Mouse (Mus musculus): ENCODE data around the gene Ankrd36. TPM values are rescaled to one million over a fixed set of nuclear protein-coding genes. Genes with fewer than 3 reads are reported as not detected.
A peak's percentile ranks its signal among the peaks of the same experiment; 100 is the strongest.

The Ankrd36 gene
- polyA plus RNA-seq, 1 experiment from 2014 or later: 0.96 TPM

DNA sequence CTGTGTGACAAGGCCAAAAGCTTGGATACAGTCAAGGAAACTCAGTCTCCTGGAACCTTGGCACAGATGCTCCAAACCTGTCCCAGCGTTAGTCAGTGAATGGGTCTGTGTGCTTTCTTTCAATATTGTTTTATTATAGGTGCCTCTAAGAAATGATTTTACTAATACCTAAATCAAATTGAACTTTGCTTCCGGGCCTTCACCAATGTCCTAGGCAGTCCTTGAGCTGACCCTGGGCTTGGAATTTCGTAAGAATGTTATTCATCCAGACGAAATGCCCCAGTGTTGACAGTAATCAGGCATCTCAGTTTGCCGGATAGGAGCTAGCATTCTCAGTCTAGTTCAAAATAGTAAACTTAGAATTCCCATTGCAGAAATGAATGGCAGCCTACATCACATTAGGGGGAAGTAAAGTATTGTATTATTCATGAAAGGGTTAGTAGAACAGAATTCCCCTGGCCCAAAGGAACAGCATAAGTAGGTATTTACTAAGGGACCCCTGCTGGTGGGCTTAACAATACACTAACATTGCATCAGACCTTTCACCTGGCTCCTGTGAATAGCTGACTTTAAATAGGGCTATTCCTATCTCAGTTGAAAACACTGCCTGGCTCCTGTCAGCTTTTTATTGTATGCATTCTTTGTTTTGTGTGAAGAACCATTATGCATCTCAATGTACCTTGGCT is 132.9 kb downstream of the Ankrd36 start:
- Histone ChIP-seq H3K9me3 (replicated peaks; ENCODE audit: control insufficient read depth, low read length) (no peaks in the 10 kb centered on the region), H3K4me2 (no peak overlapping the region), H3K4me3 (ENCODE audit: low read depth, low read length) (no peak overlapping the region), H3K27me3 (ENCODE audit: control insufficient read depth, insufficient read depth, low read length) (no peaks in the 10 kb centered on the region), H3K9ac (ENCODE audit: low read depth, low read length) (no peak overlapping the region), H3K36me3 (ENCODE audit: control insufficient read depth, insufficient read depth, low read length) (peaks cover 8% of the 10 kb centered on the region), H3K4me1 (ENCODE audit: control insufficient read depth, insufficient read depth, low read length) (peaks cover 8% of the 10 kb centered on the region), H3K27ac (ENCODE audit: low read depth, low read length) (no peak overlapping the region)
- ATAC-seq (replicated peaks; ENCODE audit: insufficient number of reproducible peaks, low FRiP score, low TSS enrichment): no peak
- WGBS (ENCODE audit: insufficient replicate concordance): 61% methylated on average over 5 of the region's 5 CpGs

DNA sequence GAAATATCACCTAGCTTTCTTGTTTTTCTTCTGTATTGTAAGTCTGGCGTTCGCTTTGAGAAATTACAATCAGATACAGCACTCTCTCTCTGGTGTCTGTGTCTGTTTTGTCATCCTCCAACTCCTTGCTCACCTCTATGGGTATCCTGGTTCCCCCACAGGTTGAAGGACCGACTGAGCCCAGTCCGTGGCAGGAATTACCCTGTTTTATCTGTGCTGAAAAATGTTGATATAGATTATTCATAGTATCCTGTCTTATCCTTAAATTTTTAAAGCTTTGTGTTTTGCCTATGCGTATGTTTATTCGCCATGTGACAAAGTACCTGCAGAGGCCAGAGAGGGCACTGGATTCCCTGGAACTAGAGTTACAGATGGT is 133.5 kb downstream of the Ankrd36 start:
- Histone ChIP-seq H3K4me2 (no peak overlapping the region), H3K4me1 (ENCODE audit: control insufficient read depth, insufficient read depth, low read length) (peaks cover 8% of the 10 kb centered on the region), H3K4me3 (ENCODE audit: low read depth, low read length) (no peak overlapping the region), H3K9ac (ENCODE audit: low read depth, low read length) (no peak overlapping the region), H3K27me3 (ENCODE audit: control insufficient read depth, insufficient read depth, low read length) (no peaks in the 10 kb centered on the region), H3K9me3 (replicated peaks; ENCODE audit: control insufficient read depth, low read length) (no peaks in the 10 kb centered on the region), H3K27ac (ENCODE audit: low read depth, low read length) (no peak overlapping the region), H3K36me3 (ENCODE audit: control insufficient read depth, insufficient read depth, low read length) (peaks cover 8% of the 10 kb centered on the region)
- WGBS (ENCODE audit: insufficient replicate concordance): 90% methylated on average over 6 of the region's 6 CpGs
- ATAC-seq (replicated peaks; ENCODE audit: insufficient number of reproducible peaks, low FRiP score, low TSS enrichment): no peak

DNA sequence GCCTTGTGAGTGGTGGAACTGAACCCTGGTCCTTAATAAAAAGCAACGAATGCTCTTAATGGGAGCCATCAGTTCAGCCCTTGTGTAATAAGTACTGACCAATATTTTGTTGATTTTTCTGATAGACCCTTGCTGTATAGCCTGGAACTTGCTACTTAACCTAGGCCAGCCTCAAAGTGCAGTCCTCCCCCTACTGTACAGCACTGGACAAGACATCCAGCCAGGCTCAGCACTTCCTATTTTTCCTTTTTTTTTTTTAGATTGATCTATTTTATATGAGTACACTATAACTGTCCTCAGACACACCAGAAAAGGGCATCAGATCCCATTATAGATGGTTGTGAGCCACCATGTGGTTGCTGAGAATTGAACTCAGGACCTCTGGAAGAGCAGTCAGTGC is 133.9 kb downstream of the Ankrd36 start:
- no peak overlapping the region for H3K4me2 ChIP-seq
- WGBS (ENCODE audit: insufficient replicate concordance): 91% methylated on average over 1 of the region's 1 CpGs
- no peak for ATAC-seq (replicated peaks; ENCODE audit: insufficient number of reproducible peaks, low FRiP score, low TSS enrichment)
- H3K4me3 ChIP-seq (ENCODE audit: low read depth, low read length): no peak overlapping the region
- H3K27me3 ChIP-seq (ENCODE audit: control insufficient read depth, insufficient read depth, low read length): no peaks in the 10 kb centered on the region
- peaks cover 8% of the 10 kb centered on the region for H3K4me1 ChIP-seq (ENCODE audit: control insufficient read depth, insufficient read depth, low read length)
- H3K9ac ChIP-seq (ENCODE audit: low read depth, low read length): no peak overlapping the region
- peaks cover 8% of the 10 kb centered on the region for H3K36me3 ChIP-seq (ENCODE audit: control insufficient read depth, insufficient read depth, low read length)
- no peaks in the 10 kb centered on the region for H3K9me3 ChIP-seq (replicated peaks; ENCODE audit: control insufficient read depth, low read length)
- H3K27ac ChIP-seq (ENCODE audit: low read depth, low read length): no peak overlapping the region

DNA sequence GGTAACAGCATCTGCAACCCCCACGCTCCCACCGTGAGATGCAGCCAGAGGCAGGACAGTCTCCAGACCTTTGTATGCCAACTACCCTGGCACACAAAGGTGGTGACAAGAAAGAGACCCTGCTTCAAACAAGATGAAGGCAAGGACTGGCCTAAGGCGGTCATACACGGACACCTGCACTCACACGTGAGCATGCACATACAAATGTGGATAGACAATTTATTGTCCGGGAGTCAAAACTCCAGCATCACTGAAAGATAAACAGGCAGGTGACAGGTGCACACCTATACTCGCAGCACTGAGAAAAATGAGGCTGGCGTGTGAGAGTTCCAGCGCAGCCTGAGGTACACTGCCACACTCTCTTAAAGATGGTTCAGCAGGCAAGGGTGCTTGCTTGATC is 136.5 kb downstream of the Ankrd36 start:
- H3K4me3 ChIP-seq (ENCODE audit: low read depth, low read length): peak overlapping the region; percentile 98; the same call in 1 of the 2 replicates
- H3K9ac ChIP-seq (ENCODE audit: low read depth, low read length): no peak overlapping the region
- H3K36me3 ChIP-seq (ENCODE audit: control insufficient read depth, insufficient read depth, low read length): peaks cover 8% of the 10 kb centered on the region
- peaks cover 8% of the 10 kb centered on the region for H3K4me1 ChIP-seq (ENCODE audit: control insufficient read depth, insufficient read depth, low read length)
- no peaks in the 10 kb centered on the region for H3K27me3 ChIP-seq (ENCODE audit: control insufficient read depth, insufficient read depth, low read length)
- peak overlapping the region; percentile 82 for H3K4me2 ChIP-seq
- H3K27ac ChIP-seq (ENCODE audit: low read depth, low read length): no peak overlapping the region
- H3K9me3 ChIP-seq (replicated peaks; ENCODE audit: control insufficient read depth, low read length): no peaks in the 10 kb centered on the region
- ATAC-seq (replicated peaks; ENCODE audit: insufficient number of reproducible peaks, low FRiP score, low TSS enrichment): no peak
- whole genome bisulfite sequencing (ENCODE audit: insufficient replicate concordance): 91% methylated on average over 9 of the region's 9 CpGs

DNA sequence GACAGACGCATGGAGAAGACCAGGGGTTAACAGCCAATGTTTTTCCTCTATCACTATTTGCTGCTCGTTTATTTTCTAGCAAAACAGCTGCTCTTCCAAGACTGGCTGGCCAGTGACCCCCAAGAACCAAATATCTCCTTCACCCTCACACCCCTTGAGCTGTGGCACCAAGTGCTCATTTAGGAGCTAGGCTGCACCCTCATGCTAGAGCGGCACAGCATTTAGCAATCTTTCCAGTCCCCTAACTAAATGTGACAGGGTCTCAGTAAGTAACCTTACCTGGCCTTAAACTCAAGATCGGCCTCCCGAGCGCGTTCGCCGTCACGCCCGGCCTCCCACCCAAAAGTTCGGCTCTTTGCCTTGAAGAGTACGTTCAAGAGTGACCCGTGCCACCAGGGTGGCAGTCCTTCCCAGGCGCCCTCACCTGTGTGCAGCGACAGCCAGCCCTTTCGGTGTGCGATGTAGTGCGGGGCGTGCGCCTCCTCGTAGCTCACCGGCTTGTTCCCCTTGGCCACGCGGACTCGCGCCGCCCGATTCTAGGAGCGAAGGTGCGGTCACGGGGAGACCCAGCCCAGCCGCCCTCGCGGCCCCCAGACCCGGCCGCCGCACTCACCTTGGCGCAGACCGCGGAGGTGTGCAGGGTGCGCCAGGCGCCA is 137.5 kb downstream of the Ankrd36 start:
- H3K4me3 ChIP-seq (ENCODE audit: low read depth, low read length): peak overlapping the region; percentile 98
- H3K36me3 ChIP-seq (ENCODE audit: control insufficient read depth, insufficient read depth, low read length): peaks cover 8% of the 10 kb centered on the region
- peak overlapping the region; percentile 82 for H3K4me2 ChIP-seq
- peaks cover 8% of the 10 kb centered on the region for H3K4me1 ChIP-seq (ENCODE audit: control insufficient read depth, insufficient read depth, low read length)
- H3K9ac ChIP-seq (ENCODE audit: low read depth, low read length): peak overlapping the region; percentile 95
- WGBS (ENCODE audit: insufficient replicate concordance): 1% methylated on average over 43 of the region's 43 CpGs
- H3K27ac ChIP-seq (ENCODE audit: low read depth, low read length): peak overlapping the region; percentile 71
- peak; percentile 63 for ATAC-seq (replicated peaks; ENCODE audit: insufficient number of reproducible peaks, low FRiP score, low TSS enrichment)
- H3K27me3 ChIP-seq (ENCODE audit: control insufficient read depth, insufficient read depth, low read length): no peaks in the 10 kb centered on the region
- H3K9me3 ChIP-seq (replicated peaks; ENCODE audit: control insufficient read depth, low read length): no peaks in the 10 kb centered on the region

DNA sequence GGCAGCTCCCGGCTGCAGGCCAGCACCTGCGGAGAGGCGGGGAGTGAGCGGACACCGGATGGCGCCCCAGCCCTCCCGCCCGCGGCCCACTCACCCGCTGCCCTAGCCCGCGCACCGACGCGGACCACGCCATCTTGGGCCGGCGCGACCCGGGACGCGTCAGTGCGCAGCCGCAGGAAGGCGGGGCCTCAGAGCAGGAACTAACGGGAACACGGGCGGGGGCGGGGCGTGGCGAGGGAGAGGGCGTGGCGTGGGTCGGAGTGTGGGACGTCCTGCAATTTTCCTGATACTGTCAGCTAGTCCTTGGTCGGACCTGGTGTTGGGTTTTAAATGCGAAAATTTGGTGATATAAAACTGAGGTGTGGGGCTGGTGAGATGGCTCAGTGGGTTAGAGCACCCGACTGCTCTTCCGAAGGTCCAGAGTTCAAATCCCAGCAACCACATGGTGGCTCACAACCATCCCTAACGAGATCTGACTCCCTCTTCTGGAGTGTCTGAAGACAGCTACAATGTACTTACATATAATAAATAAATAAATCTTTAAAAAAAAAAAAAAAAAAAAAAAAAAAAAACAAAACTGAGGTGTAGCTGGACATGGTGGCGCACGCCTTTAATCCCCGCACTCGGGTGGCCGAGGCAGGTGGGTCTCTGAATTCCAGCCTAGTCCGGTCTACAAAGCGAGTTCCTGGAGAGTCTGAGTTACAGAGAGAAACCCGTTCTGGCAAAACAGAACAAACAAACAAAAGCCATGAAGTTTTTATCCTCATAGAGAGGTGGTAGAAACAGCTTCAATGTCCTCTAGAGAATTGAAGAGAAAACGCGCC is 138.3 kb downstream of the Ankrd36 start:
- Histone ChIP-seq H3K9me3 (replicated peaks; ENCODE audit: control insufficient read depth, low read length) (no peaks in the 10 kb centered on the region), H3K4me2 (peak overlapping the region; percentile 82), H3K27ac (ENCODE audit: low read depth, low read length) (peak overlapping the region; percentile 71), H3K9ac (ENCODE audit: low read depth, low read length) (peak overlapping the region; percentile 95), H3K36me3 (ENCODE audit: control insufficient read depth, insufficient read depth, low read length) (peaks cover 8% of the 10 kb centered on the region), H3K4me3 (ENCODE audit: low read depth, low read length) (peak overlapping the region; percentile 98), H3K4me1 (ENCODE audit: control insufficient read depth, insufficient read depth, low read length) (peaks cover 8% of the 10 kb centered on the region), H3K27me3 (ENCODE audit: control insufficient read depth, insufficient read depth, low read length) (no peaks in the 10 kb centered on the region)
- peak; percentile 91 for ATAC-seq (replicated peaks; ENCODE audit: insufficient number of reproducible peaks, low FRiP score, low TSS enrichment)
- 19% methylated on average over 45 of the region's 50 CpGs for WGBS (ENCODE audit: insufficient replicate concordance)

DNA sequence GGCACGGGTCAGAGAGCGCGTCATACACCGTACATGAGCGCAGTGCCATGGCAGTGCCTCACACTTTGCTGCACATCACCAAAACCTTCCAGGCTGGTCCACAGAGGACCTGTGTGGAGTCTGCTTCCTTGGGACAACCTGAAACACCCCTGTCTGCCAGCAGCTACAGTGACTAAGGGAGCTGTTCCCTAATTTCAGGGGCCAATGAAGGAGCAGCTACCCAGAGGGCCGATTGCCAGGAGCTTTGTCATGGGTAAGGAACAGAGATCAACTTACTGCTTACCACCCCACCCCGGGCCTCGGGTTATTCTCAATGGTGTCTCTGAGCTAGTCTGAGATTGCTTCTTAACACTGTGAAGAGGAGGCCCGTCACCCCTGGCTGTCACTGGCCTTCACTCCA is 145.7 kb downstream of the Ankrd36 start:
- ATAC-seq (replicated peaks; ENCODE audit: insufficient number of reproducible peaks, low FRiP score, low TSS enrichment): no peak
- Histone ChIP-seq H3K27ac (ENCODE audit: low read depth, low read length) (no peak overlapping the region), H3K36me3 (ENCODE audit: control insufficient read depth, insufficient read depth, low read length) (peaks cover 33% of the 10 kb centered on the region)

DNA sequence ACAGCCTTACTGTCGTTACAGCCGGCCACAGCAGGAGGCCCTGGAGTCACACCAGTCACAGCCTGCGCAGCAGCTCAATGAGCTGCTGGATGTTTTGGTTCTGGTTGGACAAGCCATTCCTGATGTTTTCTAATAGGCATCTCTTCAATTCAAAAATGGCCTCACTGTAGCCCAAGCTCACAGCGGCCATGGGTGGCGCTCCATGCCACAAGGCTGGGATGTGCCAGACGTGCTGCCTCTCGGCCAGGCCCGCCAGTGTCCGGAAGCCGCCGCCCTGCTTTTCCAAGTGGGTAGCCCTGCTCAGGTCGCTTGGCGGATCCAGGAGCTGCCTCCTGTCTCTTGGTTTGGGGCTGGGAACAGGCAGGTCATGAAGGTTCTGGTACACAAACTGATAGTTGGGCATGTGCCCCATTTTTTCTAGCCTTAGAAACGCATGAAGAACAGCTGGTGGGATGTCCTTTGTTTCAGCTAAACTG is 146.2 kb downstream of the Ankrd36 start, which contains the start of gene Mrps24:
Gene Mrps24, minus strand, starts transcription at position 51 of the 476 bp plus-strand sequence.
- Histone ChIP-seq H3K27ac (ENCODE audit: low read depth, low read length) (no peak within 1 kb of the TSS), H3K27me3 (ENCODE audit: control insufficient read depth, insufficient read depth, low read length) (no peaks in the 10 kb centered on the region), H3K4me3 (ENCODE audit: low read depth, low read length) (no peak within 1 kb of the TSS), H3K36me3 (ENCODE audit: control insufficient read depth, insufficient read depth, low read length) (peaks cover 33% of the 10 kb centered on the region), H3K9ac (ENCODE audit: low read depth, low read length) (no peak within 1 kb of the TSS), H3K9me3 (replicated peaks; ENCODE audit: control insufficient read depth, low read length) (no peaks in the 10 kb centered on the region), H3K4me2 (no peak within 1 kb of the TSS), H3K4me1 (ENCODE audit: control insufficient read depth, insufficient read depth, low read length) (no peaks in the 10 kb centered on the region)
- no peak for ATAC-seq (replicated peaks; ENCODE audit: insufficient number of reproducible peaks, low FRiP score, low TSS enrichment)
- WGBS (ENCODE audit: insufficient replicate concordance): 76% methylated on average over 14 of the region's 14 CpGs

More for the DNA sequence above, 145.7 kb downstream of the Ankrd36 start:
- Histone ChIP-seq H3K27me3 (ENCODE audit: control insufficient read depth, insufficient read depth, low read length) (no peaks in the 10 kb centered on the region), H3K4me1 (ENCODE audit: control insufficient read depth, insufficient read depth, low read length) (no peaks in the 10 kb centered on the region), H3K4me2 (no peak overlapping the region), H3K9me3 (replicated peaks; ENCODE audit: control insufficient read depth, low read length) (no peaks in the 10 kb centered on the region), H3K4me3 (ENCODE audit: low read depth, low read length) (no peak overlapping the region), H3K9ac (ENCODE audit: low read depth, low read length) (no peak overlapping the region)
- WGBS (ENCODE audit: insufficient replicate concordance): 80% methylated on average over 9 of the region's 9 CpGs

All from heart, embryonic 11.5 days (tissue).